Mouse (Mus musculus) liver, embryonic 14.5 days (tissue): ENCODE measurements around the gene Fgfr2. TPM values are rescaled to one million over a fixed set of nuclear protein-coding genes. Genes with fewer than 3 reads are reported as not detected.

ENCODE experiments used
- ATAC-seq: fragments of 200-750 bp; cut with Nextera tagmentation; 2 replicates; pipeline ENCODE4 v1.8.0; 2017; ENCODE audit warnings: moderate number of reproducible peaks, mild to moderate bottlenecking, moderate library complexity; ENCODE audit not compliant: insufficient read depth
- DNase-seq, 3 experiments: peaks; one replicate each; pipeline ENCODE4 v3.0.0-alpha.2; 2012 to 2013; ENCODE audit warnings: low read depth in 3 of 3, low spot score in 3 of 3
- H3K27ac ChIP-seq: fragments of 300-500 bp; sonication (generic); 2 replicates; pipeline ENCODE4 v1.5.1; 2014; ENCODE audit warnings: moderate library complexity, mild to moderate bottlenecking, control low read depth, inconsistent platforms
- H3K27me3 ChIP-seq: fragments of 300-500 bp; sonication (generic); 2 replicates; pipeline ENCODE4 v1.6.1; 2014; ENCODE audit warnings: mild to moderate bottlenecking, low read length, moderate library complexity; ENCODE audit not compliant: control insufficient read depth, insufficient read depth
- H3K36me3 ChIP-seq: fragments of 300-500 bp; sonication (generic); replicated peaks from 2 replicates; pipeline ENCODE4 v1.6.1; 2014; ENCODE audit warnings: low read depth; ENCODE audit not compliant: control insufficient read depth, insufficient read depth
- H3K4me1 ChIP-seq, 2 experiments: fragments of 200-500 bp in 1 of 2; fragments of 300-500 bp in 1 of 2; sonication (generic) in 1 of 2; replicated peaks; 2 replicates each; pipeline ENCODE4 v1.6.1; 2012 to 2014; ENCODE audit warnings: antibody characterized with exemption in 1 of 2, inconsistent platforms in 1 of 2, low read length in 1 of 2; ENCODE audit not compliant: control insufficient read depth in 2 of 2, insufficient read depth in 2 of 2
- H3K4me2 ChIP-seq: fragments of 300-500 bp; sonication (generic); 2 replicates; pipeline ENCODE4 v1.6.1; 2014; ENCODE audit warnings: low read depth, mild to moderate bottlenecking, control low read depth, moderate library complexity
- H3K4me3 ChIP-seq, 2 experiments: fragments of 200-500 bp in 1 of 2; fragments of 300-500 bp in 1 of 2; sonication (generic) in 1 of 2; 2 replicates each; pipeline ENCODE4 v1.5.1; 2012 to 2014; ENCODE audit warnings: low read depth in 2 of 2, low read length in 2 of 2, mild to moderate bottlenecking in 2 of 2, control low read depth in 1 of 2, inconsistent platforms in 1 of 2, moderate library complexity in 1 of 2; ENCODE audit not compliant: insufficient read depth in 1 of 2
- H3K9ac ChIP-seq: fragments of 300-500 bp; sonication (generic); replicated peaks from 2 replicates; pipeline ENCODE4 v1.6.1; 2014; ENCODE audit warnings: mild to moderate bottlenecking, control low read depth, moderate library complexity
- H3K9me3 ChIP-seq: fragments of 300-500 bp; sonication (generic); 2 replicates; pipeline ENCODE4 v1.6.1; 2016; ENCODE audit warnings: low read length, mixed read lengths; ENCODE audit not compliant: control insufficient read depth
- CTCF ChIP-seq: IDR thresholded peaks from 2 replicates; pipeline ENCODE4 v1.5.1; 2016; ENCODE audit warnings: antibody characterized with exemption, low read depth, control low read depth
- EP300 ChIP-seq: IDR thresholded peaks from 2 replicates; pipeline ENCODE4 v1.6.1; 2016; ENCODE audit warnings: antibody characterized with exemption, low read depth
- WGBS: fragments of 180-500 bp; shearing (Covaris S2); extraction: QIAGEN DNeasy Blood & Tissue Kit; methylation state at CpG from one replicate; pipeline ENCODE4 v1.1.7; 2014; ENCODE audit not compliant: insufficient replicate concordance; 5-methylcytosine and 5-hydroxymethylcytosine counted together
- polyA plus RNA-seq, 2 experiments: library from polyadenylated mRNA; depleted of rRNA in 1 of 2; stranded (reverse) in 1 of 2; unstranded in 1 of 2; fragments of >200 nt; fragmentation: Nextera tagmentation in 1 of 2; extraction: Ambion mirVana in 1 of 2; gene quantifications; 2 replicates each; pipeline versions ENCODE4 v1.2.1 to v1.2.3; 2012 to 2014

The Fgfr2 gene
- polyA plus RNA-seq, 2 experiments, result 7.9 to 8.8 TPM

GRCm38 (mm10) chr7:130701336-130701735, 2421.8 kb downstream of the Fgfr2 start:
- Histone ChIP-seq H3K4me2 (no peak overlapping the region), H3K9me3 (no peaks in the 10 kb centered on the region), H3K36me3 (no peaks in the 10 kb centered on the region), H3K27ac (no peak overlapping the region), H3K4me1 (no peaks in the 10 kb centered on the region), H3K9ac (no peak overlapping the region), H3K4me3 (no peak overlapping the region), H3K27me3 (no peaks in the 10 kb centered on the region)
- no peak for TF ChIP-seq CTCF
- TF ChIP-seq EP300, result no peak
- no peak for ATAC-seq
- WGBS, result 44% methylated on average over 1 of the region's 1 CpGs
- DNase-seq, result no peak

GRCm38 (mm10) chr7:130698480-130698879, 2424.7 kb downstream of the Fgfr2 start:
- no peak overlapping the region for H3K9ac ChIP-seq
- H3K9me3 ChIP-seq, result no peaks in the 10 kb centered on the region
- no peak for DNase-seq
- H3K36me3 ChIP-seq, result no peaks in the 10 kb centered on the region
- no peak overlapping the region for H3K4me2 ChIP-seq
- H3K4me3 ChIP-seq, result no peak overlapping the region
- H3K27me3 ChIP-seq, result no peaks in the 10 kb centered on the region
- ATAC-seq, result no peak
- H3K27ac ChIP-seq, result no peak overlapping the region
- 0 out of 4 replicates have a peak, but pooled peaks cover 0 to 4% of the 10 kb centered on the region in 2 experiments for H3K4me1 ChIP-seq
- TF ChIP-seq EP300 (no peak), CTCF (no peak)

- 77% methylated on average over 16 of the region's 16 CpGs for WGBS
These were observed 2426.6 kb downstream of the Fgfr2 start for GRCm38 (mm10) chr7:130696347-130697234.

GRCm38 (mm10) chr7:130695669-130696338, 2427.3 kb downstream of the Fgfr2 start:
- Histone ChIP-seq H3K36me3 (no peaks in the 10 kb centered on the region), H3K9ac (no peak overlapping the region), H3K9me3 (no peaks in the 10 kb centered on the region), H3K4me3 (no peak overlapping the region), H3K4me2 (no peak overlapping the region), H3K27me3 (peaks cover 6% of the 10 kb centered on the region), H3K27ac (no peak overlapping the region), H3K4me1 (0 out of 4 replicates have a peak, but pooled peaks cover 0 to 4% of the 10 kb centered on the region in 2 experiments)
- ATAC-seq, result no peak
- no peak for TF ChIP-seq EP300
- TF ChIP-seq CTCF, result no peak
- 62% methylated on average over 13 of the region's 13 CpGs for WGBS
- DNase-seq, result no peak

More at GRCm38 (mm10) chr7:130696347-130697234, 2426.6 kb downstream of the Fgfr2 start:
- H3K36me3 ChIP-seq, result no peaks in the 10 kb centered on the region
- no peak for DNase-seq
- ATAC-seq, result no peak
- 0 out of 4 replicates have a peak, but pooled peaks cover 0 to 4% of the 10 kb centered on the region in 2 experiments for H3K4me1 ChIP-seq
- no peaks in the 10 kb centered on the region for H3K9me3 ChIP-seq
- no peak overlapping the region for H3K9ac ChIP-seq
- H3K4me3 ChIP-seq, result no peak overlapping the region
- peaks cover 6% of the 10 kb centered on the region for H3K27me3 ChIP-seq
- H3K27ac ChIP-seq, result no peak overlapping the region
- no peak for TF ChIP-seq EP300
- TF ChIP-seq CTCF, result no peak
- no peak overlapping the region for H3K4me2 ChIP-seq

- peaks cover 0 to 8% of the 10 kb centered on the region in 2 experiments; a peak in 2 of 4 replicates for H3K4me1 ChIP-seq
- peaks cover 6% of the 10 kb centered on the region for H3K27me3 ChIP-seq
- H3K27ac ChIP-seq, result no peak overlapping the region
- no peak for ATAC-seq
- H3K4me2 ChIP-seq, result no peak overlapping the region
- H3K36me3 ChIP-seq, result no peaks in the 10 kb centered on the region
- TF ChIP-seq CTCF (no peak), EP300 (no peak)
- H3K4me3 ChIP-seq, result no peak overlapping the region
- no peak overlapping the region for H3K9ac ChIP-seq
- WGBS, result 64% methylated on average over 11 of the region's 11 CpGs
- no peaks in the 10 kb centered on the region for H3K9me3 ChIP-seq
- no peak for DNase-seq
These were observed 2429.4 kb downstream of the Fgfr2 start for GRCm38 (mm10) chr7:130693800-130694193.
